Mouse (Mus musculus) spleen, adult 2 months (tissue): ENCODE results near the gene Gdf11.

ENCODE experiments used
- CTCF ChIP-seq: fragments of 200-500 bp; IDR thresholded peaks from 2 replicates; pipeline ENCODE4 v1.5.1; 2011; ENCODE audit warnings: mild to moderate bottlenecking, inconsistent platforms; ENCODE audit not compliant: insufficient read depth, insufficient read length, insufficient replicate concordance; ENCODE audit errors: extremely low read depth
- POLR2A ChIP-seq: fragments of 200-500 bp; IDR thresholded peaks from 2 replicates; pipeline ENCODE4 v1.6.1; 2011; ENCODE audit warnings: low read depth, low read length, inconsistent platforms

DNA sequence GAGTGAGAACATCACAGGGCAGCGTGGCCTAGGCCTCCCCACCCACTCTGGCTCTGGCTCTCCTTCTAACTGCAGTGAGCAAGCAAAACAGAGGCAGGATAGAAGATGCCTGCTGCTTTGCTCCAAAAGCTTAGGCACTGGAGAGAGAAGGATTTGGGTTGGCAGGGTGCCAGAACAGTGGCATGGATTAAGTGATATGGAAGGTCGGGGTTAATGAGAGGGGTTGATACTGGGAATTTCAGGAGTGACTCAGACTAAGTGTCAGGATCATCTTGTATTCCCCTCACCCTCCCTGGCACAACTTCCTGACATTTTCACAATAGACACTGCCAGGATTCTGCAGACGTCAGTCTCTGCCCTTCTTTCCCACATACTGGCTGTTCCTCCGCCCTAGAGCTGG, 36.8 kb upstream of the Gdf11 start:
- TF ChIP-seq CTCF = no peak
- TF ChIP-seq POLR2A = no peak
